Mouse (Mus musculus): ENCODE data around the gene Nt5c3.

Nt5c3 gene

GRCm38 (mm10) chr6:56923726-56924707 is at the start of gene Nt5c3, which contains the start of gene Vmn1r4:
Gene Nt5c3, minus strand, starts transcription at chr6:56923932.
Gene Vmn1r4, plus strand, starts transcription at chr6:56924015.
- no peak for TF ChIP-seq GATA4 (IDR thresholded peaks at IDR 0.05; ENCODE audit: insufficient replicate concordance, low read length)

DNA sequence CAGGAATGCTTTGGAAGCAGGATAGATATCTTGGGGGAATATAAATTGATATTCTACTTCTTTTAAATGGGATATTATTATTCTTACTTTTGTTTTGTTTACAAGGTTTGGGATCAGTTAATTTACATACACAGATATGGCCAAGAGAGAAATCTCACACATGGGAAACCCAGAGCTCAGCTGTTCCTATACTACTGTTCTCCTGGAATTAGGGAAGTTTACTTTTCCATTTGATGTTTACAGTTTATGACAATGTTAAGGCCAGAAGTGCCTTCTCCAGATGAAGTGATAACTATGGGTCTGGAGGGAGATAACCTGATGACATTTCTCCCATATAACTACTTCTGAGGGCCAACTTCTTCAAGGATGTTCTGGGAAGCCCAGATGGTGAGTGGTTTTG is 46.2 kb upstream of the Nt5c3 start, which contains the start of gene Vmn1r5:
TSS of gene Vmn1r5 (plus strand) at position 301 of the 400 bp plus-strand sequence.
- TF ChIP-seq GATA4 (IDR thresholded peaks at IDR 0.05; ENCODE audit: insufficient replicate concordance, low read length), result no peak

GRCm38 (mm10) chr6:56956436-56956835 is 32.7 kb upstream of the Nt5c3 start:
- TF ChIP-seq GATA4 (IDR thresholded peaks at IDR 0.05; ENCODE audit: insufficient replicate concordance, low read length), result no peak

DNA sequence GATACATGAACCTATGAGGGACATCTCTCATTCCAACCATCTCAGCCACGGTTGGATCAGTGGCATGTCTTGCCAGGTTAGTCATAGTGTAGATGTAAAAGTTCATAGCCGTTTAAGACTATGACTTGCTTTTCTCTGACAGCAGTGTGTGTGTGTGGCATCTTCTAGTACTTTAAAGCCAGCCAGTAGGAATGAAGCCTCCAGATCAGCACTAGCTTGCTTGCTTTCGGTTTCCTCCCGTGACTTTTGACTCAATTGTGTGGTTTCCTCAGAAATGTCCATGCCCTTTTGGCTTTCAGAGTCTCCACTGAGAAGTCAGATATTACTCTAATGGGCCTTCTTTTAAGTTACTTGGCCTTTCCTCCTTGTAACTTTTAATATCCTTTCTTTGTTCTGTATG is 10.6 kb upstream of the Nt5c3 start:
- TF ChIP-seq GATA4 (IDR thresholded peaks at IDR 0.05; ENCODE audit: insufficient replicate concordance, low read length), result no peak

DNA sequence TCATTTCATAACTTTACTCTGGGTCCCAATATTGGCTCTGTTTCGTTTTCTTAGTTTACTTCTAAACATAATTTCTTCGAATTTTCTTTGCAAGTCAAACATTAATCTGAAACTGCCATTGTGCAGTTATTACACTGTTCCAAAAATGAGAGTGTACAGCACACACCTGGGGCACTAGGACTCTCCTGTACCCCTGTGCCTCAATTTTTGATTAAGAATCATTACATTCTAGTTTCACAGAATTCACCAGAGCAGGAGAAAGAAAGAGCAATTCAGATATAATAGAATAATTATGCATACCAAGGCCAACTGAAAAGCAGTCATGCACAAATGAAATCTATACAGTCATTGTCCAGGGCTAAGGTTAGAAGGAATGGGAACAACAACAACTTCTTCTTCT is 8.7 kb upstream of the Nt5c3 start:
- TF ChIP-seq GATA4 (IDR thresholded peaks at IDR 0.05; ENCODE audit: insufficient replicate concordance, low read length), result no peak

- TF ChIP-seq GATA4 (IDR thresholded peaks at IDR 0.05; ENCODE audit: insufficient replicate concordance, low read length), result no peak
These were observed 8.1 kb upstream of the Nt5c3 start for GRCm38 (mm10) chr6:56931648-56932415.

DNA sequence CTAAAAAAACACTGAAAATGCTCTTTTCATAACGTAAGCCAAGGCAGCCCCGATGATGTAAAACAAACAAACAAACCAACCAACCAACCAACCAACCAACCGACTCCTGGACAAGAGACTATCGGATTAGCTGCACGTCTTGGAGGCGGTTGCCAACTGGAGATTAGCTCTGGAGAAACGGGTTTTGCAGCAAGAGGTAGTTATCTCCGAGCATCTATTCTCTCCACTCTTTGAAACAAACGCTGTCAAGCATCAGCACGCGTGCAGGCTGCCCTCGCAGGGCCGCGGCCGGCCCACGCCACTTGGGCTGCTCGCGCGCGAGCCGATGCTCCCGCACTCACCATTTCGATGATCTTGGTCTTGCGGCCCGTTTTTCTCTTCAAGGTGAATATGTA is 404 bp downstream of the Nt5c3 start:
- TF ChIP-seq GATA4 (IDR thresholded peaks at IDR 0.05; ENCODE audit: insufficient replicate concordance, low read length), result no peak; the same call in 1 of the 2 replicates

- TF ChIP-seq GATA4 (IDR thresholded peaks at IDR 0.05; ENCODE audit: insufficient replicate concordance, low read length), result peak; percentile 51; the same call in 1 of the 2 replicates
These were observed 3.3 kb downstream of the Nt5c3 start for GRCm38 (mm10) chr6:56920222-56921092.

- peak; percentile 82; the same call in 1 of the 2 replicates for TF ChIP-seq GATA4 (IDR thresholded peaks at IDR 0.05; ENCODE audit: insufficient replicate concordance, low read length)
These were observed 4.2 kb downstream of the Nt5c3 start for GRCm38 (mm10) chr6:56919330-56920044.

- peak; percentile 77; the same call in 1 of the 2 replicates for TF ChIP-seq GATA4 (IDR thresholded peaks at IDR 0.05; ENCODE audit: insufficient replicate concordance, low read length)
These were observed 6.0 kb downstream of the Nt5c3 start for GRCm38 (mm10) chr6:56917578-56918368.

DNA sequence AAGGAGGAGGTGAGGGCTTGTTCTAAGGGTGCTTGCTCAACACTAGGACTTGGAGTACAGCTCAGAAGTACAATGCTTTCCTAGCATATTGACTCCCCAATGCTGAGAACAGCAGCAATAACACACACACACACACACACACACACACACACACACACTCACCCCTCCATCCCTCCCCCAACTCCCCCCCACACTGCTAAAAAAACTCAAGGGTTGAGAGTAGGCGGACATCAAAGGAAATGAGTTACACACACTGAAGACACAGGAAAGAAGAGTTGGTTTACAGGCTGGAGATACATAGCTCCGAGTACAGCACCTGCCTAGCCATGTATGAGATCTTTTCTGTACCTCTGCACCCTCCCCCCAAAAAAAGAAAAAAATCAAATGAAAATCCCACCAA is 7.5 kb downstream of the Nt5c3 start:
- TF ChIP-seq GATA4 (IDR thresholded peaks at IDR 0.05; ENCODE audit: insufficient replicate concordance, low read length), result no peak

- TF ChIP-seq GATA4 (IDR thresholded peaks at IDR 0.05; ENCODE audit: insufficient replicate concordance, low read length), result peak; percentile 37; the same call in 1 of the 2 replicates
These were observed 10.5 kb downstream of the Nt5c3 start for GRCm38 (mm10) chr6:56913092-56913858.
